Mouse (Mus musculus) skeletal muscle tissue, postnatal 0 days (tissue): Measurements from ENCODE around the gene Il17a. TPM values are rescaled to one million over a fixed set of nuclear protein-coding genes. Genes with fewer than 3 reads are reported as not detected.

Experiments used
- microRNA counts: library from miRNA; unstranded; fragments of <30 nt; microRNA quantifications from one replicate; lab custom pipeline; 2015
- microRNA-seq, 2 experiments: library from miRNA; unstranded; fragments of <30 nt; microRNA quantifications; one replicate each; pipeline ENCODE4; 2016
- polyA plus RNA-seq: library from polyadenylated mRNA; unstranded; fragments of >200 nt; fragmentation: Nextera tagmentation; extraction: Ambion mirVana; gene quantifications from 2 replicates; pipeline ENCODE4 v1.2.1, GENCODE M21; 2015

Gene Il17a
- polyA plus RNA-seq, result not detected in 2 replicates

GRCm38 (mm10) chr1:20730903-20731302 is at the start of gene Il17a:
Gene Il17a, plus strand, starts transcription at chr1:20730905.

MicroRNAs within 50 kb of the gene (microRNA counts, 519-probe panel; counts per million panel counts)
- microRNA mmu-miR-133b (lab: Ali Mortazavi, UCI), result 7,979 counts per million, percentile 99 among the panel's probes with 10 or more counts

Small RNAs within 50 kb of the gene (microRNA-seq; reads per million reads assigned to microRNA genes)
- 904 to 942 reads per million in 2 experiments for gene Mir133b

Other genes starting within 250 kb of the Il17a start
- gene Pkhd1, start 112.8 kb upstream of the Il17a start, polyA plus RNA-seq, result 0.22 and 0.54 TPM in 2 replicates
- gene Il17f, start 59.7 kb downstream of the Il17a start, polyA plus RNA-seq, result not detected in 2 replicates
- gene Mcm3, start 89.4 kb downstream of the Il17a start, polyA plus RNA-seq, result 17.9 and 20.9 TPM in 2 replicates
- gene Paqr8, start 159.7 kb downstream of the Il17a start, polyA plus RNA-seq, result 1.2 TPM in 2 replicates
- 1.2 and 2.0 TPM in 2 replicates for gene Efhc1, start 220.7 kb downstream of the Il17a start, polyA plus RNA-seq